Mouse (Mus musculus) gonadal fat pad, adult 2 months (tissue): ENCODE results near the gene Ipo9. TPM values are rescaled to one million over a fixed set of nuclear protein-coding genes. Genes with fewer than 3 reads are reported as not detected.
"Not testable (repeated sequence)": the region's sequence is repeated elsewhere in the genome, so short reads cannot be mapped to it uniquely, and the experiment has no call there.

Source experiments
- DNase-seq: peaks from one replicate; pipeline ENCODE4 v3.0.0-alpha.2; 2012; ENCODE audit warnings: low read depth
- polyA plus RNA-seq: library from polyadenylated mRNA; depleted of rRNA; stranded (reverse); fragments of >200 nt; gene quantifications from 2 replicates; pipeline ENCODE4 v1.2.3, GENCODE M21; 2012

Gene Ipo9
- polyA plus RNA-seq, 1 experiment, result 130 TPM

GRCm38 (mm10) chr1:135427390-135427789 lies 2.9 kb downstream of the Ipo9 start:
- no peak for DNase-seq

- DNase-seq, result no peak
Measured at GRCm38 (mm10) chr1:135426645-135427044, 3.7 kb downstream of the Ipo9 start.

GRCm38 (mm10) chr1:135422772-135423171 lies 7.5 kb downstream of the Ipo9 start:
- DNase-seq, result no peak

GRCm38 (mm10) chr1:135413996-135414395 lies 16.3 kb downstream of the Ipo9 start:
- no peak for DNase-seq

GRCm38 (mm10) chr1:135412130-135412529 lies 18.2 kb downstream of the Ipo9 start:
- no peak for DNase-seq

GRCm38 (mm10) chr1:135410967-135411366 lies 19.3 kb downstream of the Ipo9 start:
- DNase-seq, result no peak

GRCm38 (mm10) chr1:135408973-135409372 lies 21.3 kb downstream of the Ipo9 start:
- no peak for DNase-seq

GRCm38 (mm10) chr1:135405356-135405755 lies 24.9 kb downstream of the Ipo9 start:
- DNase-seq, result no peak

- DNase-seq, result no peak
Measured at GRCm38 (mm10) chr1:135401452-135402110, 28.7 kb downstream of the Ipo9 start.

GRCm38 (mm10) chr1:135399466-135399865 lies 30.8 kb downstream of the Ipo9 start:
- no peak for DNase-seq

GRCm38 (mm10) chr1:135385161-135385560 lies 45.1 kb downstream of the Ipo9 start:
- DNase-seq, result no peak

GRCm38 (mm10) chr1:135384171-135384570 lies 46.1 kb downstream of the Ipo9 start:
- DNase-seq, result no peak

- DNase-seq, result not testable (repeated sequence)
Measured at GRCm38 (mm10) chr1:135381560-135381959, 48.7 kb downstream of the Ipo9 start.

- DNase-seq, result no peak
Measured at GRCm38 (mm10) chr1:135380071-135380991, 50.0 kb downstream of the Ipo9 start.

GRCm38 (mm10) chr1:135379048-135379447 lies 51.3 kb downstream of the Ipo9 start:
- DNase-seq, result no peak

- DNase-seq, result no peak
Measured at GRCm38 (mm10) chr1:135378576-135378975, 51.7 kb downstream of the Ipo9 start.

GRCm38 (mm10) chr1:135374868-135375581 lies 55.3 kb downstream of the Ipo9 start, which contains the start of gene Shisa4:
Gene Shisa4 (minus strand): TSS chr1:135375237.
- no peak for DNase-seq

GRCm38 (mm10) chr1:135374175-135374867 lies 56.0 kb downstream of the Ipo9 start:
- no peak for DNase-seq

- DNase-seq, result no peak
Measured at GRCm38 (mm10) chr1:135373171-135373677, 57.1 kb downstream of the Ipo9 start.

- DNase-seq, result no peak
Measured at GRCm38 (mm10) chr1:135369415-135369814, 60.9 kb downstream of the Ipo9 start.

GRCm38 (mm10) chr1:135368982-135369381 lies 61.3 kb downstream of the Ipo9 start:
- DNase-seq, result no peak
